ENCODE assay signal across 8 mouse cellular contexts in the genomic region with DNA sequence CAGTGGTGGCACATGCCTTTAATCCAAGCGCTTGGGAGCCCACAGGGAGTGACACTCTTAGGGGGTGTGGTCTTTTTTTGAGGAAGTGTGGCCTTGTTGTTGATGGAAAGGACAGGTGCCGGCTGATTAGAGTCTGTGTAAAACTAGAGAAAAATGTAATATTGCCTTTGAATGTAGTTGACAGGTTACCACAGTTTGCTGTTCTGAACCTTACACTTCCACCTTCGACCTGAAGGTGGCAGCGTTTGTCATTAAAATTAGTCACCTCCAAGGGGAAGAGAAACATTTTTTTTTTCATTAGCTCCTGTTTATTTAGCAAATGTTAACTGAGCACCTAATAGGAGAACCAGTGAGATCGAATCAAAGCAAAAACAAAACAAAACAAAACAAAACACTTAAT. TPM values are rescaled to one million over a fixed set of nuclear protein-coding genes. Genes with fewer than 3 reads are reported as not detected.
DNase-seq lines count a peak whose midpoint lies in the region; ATAC-seq and TF ChIP-seq lines count a peak whose summit lies in the region.

No protein-coding gene starts in this region.

- no peak overlapping the region for H3K9ac ChIP-seq in intestine, embryonic 14.5 days (ENCODE audit: low read length)
- no peak overlapping the region for H3K9ac ChIP-seq in intestine, embryonic 15.5 days
- no peak overlapping the region for H3K9ac ChIP-seq in heart, postnatal 0 days (replicated peaks; ENCODE audit: low read depth, low read length)

- WGBS in intestine, embryonic 14.5 days: 31% methylated on average over 5 of the region's 5 CpGs
- 27% methylated on average over 5 of the region's 5 CpGs for WGBS in intestine, embryonic 15.5 days
- WGBS in heart, postnatal 0 days: 20% methylated on average over 5 of the region's 5 CpGs

- DNase-seq in intestine, embryonic 14.5 days (ENCODE audit: low spot score): peak; percentile 90
- DNase-seq in G1E (ENCODE audit: low spot score): peak; percentile 27
- DNase-seq in cerebellum, adult 18-20 months: peak; percentile 76 to 86
- DNase-seq in heart, postnatal 0 days (ENCODE audit: low spot score): peak; percentile 81
- peak; percentile 58 to 69 for DNase-seq in left cerebral cortex, postnatal 10 days (ENCODE audit: extremely low spot score in 1 of 2, low spot score in 2 of 2)
- DNase-seq in thymus, postnatal 25 days: peak; percentile 84

- H3K4me1 ChIP-seq in intestine, embryonic 14.5 days (replicated peaks; ENCODE audit: control insufficient read depth, insufficient read depth, low read length): peaks cover 11% of the 10 kb centered on the region; the same call in 1 of the 2 replicates
- 0 out of 2 replicates have a peak, but pooled peaks cover 2% of the 10 kb centered on the region for H3K4me1 ChIP-seq in intestine, embryonic 15.5 days (replicated peaks)
- peaks cover 48% of the 10 kb centered on the region for H3K4me1 ChIP-seq in G1E (ENCODE audit: insufficient read depth, low read depth, low read length)
- 0 out of 2 replicates have a peak, but pooled peaks cover 5% of the 10 kb centered on the region for H3K4me1 ChIP-seq in heart, postnatal 0 days (ENCODE audit: control insufficient read depth, insufficient read depth)

- intact Hi-C loops in left cerebral cortex, postnatal 10 days (cut with DNase I): loop anchor here (1.0 kb wide), 1 partner anchor 76 kb away; no protein-coding TSS in a partner anchor

- H3K4me2 ChIP-seq in intestine, embryonic 14.5 days (ENCODE audit: low read length): no peak overlapping the region
- H3K4me2 ChIP-seq in intestine, embryonic 15.5 days (replicated peaks): no peak overlapping the region
- H3K4me2 ChIP-seq in heart, postnatal 0 days (ENCODE audit: low read depth, low read length): no peak overlapping the region

- H3K9me3 ChIP-seq in intestine, embryonic 14.5 days (ENCODE audit: control insufficient read depth, low read length): no peaks in the 10 kb centered on the region
- H3K9me3 ChIP-seq in intestine, embryonic 15.5 days: no peaks in the 10 kb centered on the region
- H3K9me3 ChIP-seq in G1E (replicated peaks): no peaks in the 10 kb centered on the region
- H3K9me3 ChIP-seq in heart, postnatal 0 days (replicated peaks; ENCODE audit: control insufficient read depth, low read length): no peaks in the 10 kb centered on the region

- TF ChIP-seq CTCF in G1E (IDR thresholded peaks at IDR 0.05; ENCODE audit: low read depth, low read length): 0 out of 2 replicates have a peak, but pooled peaks have one; percentile 26
- TF ChIP-seq CTCF in heart, postnatal 0 days (IDR thresholded peaks at IDR 0.05; ENCODE audit: low read depth): peak; percentile 83

- H3K36me3 ChIP-seq in intestine, embryonic 14.5 days (ENCODE audit: control insufficient read depth, insufficient read depth, low read length): no peaks in the 10 kb centered on the region
- H3K36me3 ChIP-seq in intestine, embryonic 15.5 days: no peaks in the 10 kb centered on the region
- H3K36me3 ChIP-seq in G1E (replicated peaks): no peaks in the 10 kb centered on the region
- no peaks in the 10 kb centered on the region for H3K36me3 ChIP-seq in heart, postnatal 0 days (replicated peaks; ENCODE audit: control insufficient read depth, insufficient read depth, low read length)

- no peak overlapping the region for H3K4me3 ChIP-seq in intestine, embryonic 14.5 days (ENCODE audit: low read depth, low read length)
- H3K4me3 ChIP-seq in intestine, embryonic 15.5 days (replicated peaks): no peak overlapping the region
- H3K4me3 ChIP-seq in G1E (ENCODE audit: low read depth, low read length): no peak overlapping the region
- no peak overlapping the region for H3K4me3 ChIP-seq in heart, postnatal 0 days (ENCODE audit: low read depth, low read length)

- no peak overlapping the region for H3K27ac ChIP-seq in intestine, embryonic 14.5 days (ENCODE audit: low read depth)
- no peak overlapping the region for H3K27ac ChIP-seq in intestine, embryonic 15.5 days
- H3K27ac ChIP-seq in heart, postnatal 0 days (ENCODE audit: low read depth): no peak overlapping the region

- no peaks in the 10 kb centered on the region for H3K27me3 ChIP-seq in intestine, embryonic 14.5 days (replicated peaks; ENCODE audit: control insufficient read depth, insufficient read depth, low read length)
- no peaks in the 10 kb centered on the region for H3K27me3 ChIP-seq in intestine, embryonic 15.5 days (replicated peaks)
- H3K27me3 ChIP-seq in G1E (ENCODE audit: insufficient read depth, low read length): peaks cover 3% of the 10 kb centered on the region; the same call in 1 of the 2 replicates
- H3K27me3 ChIP-seq in heart, postnatal 0 days (ENCODE audit: control insufficient read depth, insufficient read depth, low read length): no peaks in the 10 kb centered on the region

- TF ChIP-seq EP300 in heart, postnatal 0 days (IDR thresholded peaks at IDR 0.05; ENCODE audit: low read depth): no peak

- ATAC-seq in intestine, embryonic 14.5 days (replicated peaks; ENCODE audit: low FRiP score, low TSS enrichment, low read depth): no peak
- no peak for ATAC-seq in intestine, embryonic 15.5 days
- ATAC-seq in G1E (ENCODE audit: extremely low read depth, insufficient number of reproducible peaks, low FRiP score, poor library complexity, severe bottlenecking): no peak
- ATAC-seq in heart, postnatal 0 days (ENCODE audit: insufficient read depth, low read depth): no peak
- ATAC-seq in neutrophil, adult 5-6 weeks (ENCODE audit: extremely low read depth, insufficient number of reproducible peaks, low FRiP score, poor library complexity, severe bottlenecking): peak; percentile 37

RNA-seq across cellular contexts. Expression of gene Tctn1, which starts 3.6 kb away (rescaled TPM):
- polyA plus RNA-seq in intestine, embryonic 14.5 days (2014; fragmentation: Nextera tagmentation; extraction: Ambion mirVana): 4.2 and 4.4 TPM in 2 replicates
- polyA plus RNA-seq in intestine, embryonic 15.5 days (2015; fragmentation: Nextera tagmentation; extraction: Ambion mirVana): 3.0 and 3.2 TPM in 2 replicates
- total RNA-seq in G1E (2014; fragmentation: Nextera tagmentation) (10.2 and 10.9 TPM in 2 replicates), G1E (2017) (5.0 and 6.3 TPM in 2 replicates)
- 12.0 TPM in 2 replicates for polyA plus RNA-seq in G1E (2012)
- 5.7 and 21.6 TPM in 2 replicates for total RNA-seq in heart, postnatal 0 days (2014; rRNA removed; ENCODE audit: low replicate concordance)
- 2.3 TPM in 2 replicates for polyA plus RNA-seq in heart, postnatal 0 days (2015; fragmentation: Nextera tagmentation; extraction: Ambion mirVana)
- total RNA-seq in left cerebral cortex, postnatal 10 days (2021): 10 to 100 TPM; 13.1 to 15.6 TPM
- total RNA-seq in neutrophil, adult 5-6 weeks (2017): 27.6 and 39.9 TPM in 2 replicates

RNA-seq across cellular contexts. Expression of gene Pptc7, which starts 16.3 kb away (rescaled TPM):
- 10.2 and 10.8 TPM in 2 replicates for polyA plus RNA-seq in intestine, embryonic 14.5 days (2014; fragmentation: Nextera tagmentation; extraction: Ambion mirVana)
- polyA plus RNA-seq in intestine, embryonic 15.5 days (2015; fragmentation: Nextera tagmentation; extraction: Ambion mirVana): 10.4 and 11.0 TPM in 2 replicates
- 11.3 and 12.5 TPM in 2 replicates for total RNA-seq in G1E (2014; fragmentation: Nextera tagmentation)
- total RNA-seq in G1E (2017): 15.3 and 16.7 TPM in 2 replicates
- polyA plus RNA-seq in G1E (2012): 10.6 and 11.4 TPM in 2 replicates
- 33.9 and 40.3 TPM in 2 replicates for total RNA-seq in heart, postnatal 0 days (2014; rRNA removed; ENCODE audit: low replicate concordance)
- polyA plus RNA-seq in heart, postnatal 0 days (2015; fragmentation: Nextera tagmentation; extraction: Ambion mirVana): 16.8 and 20.5 TPM in 2 replicates
- 10 to 100 TPM; 22.8 to 24.1 TPM for total RNA-seq in left cerebral cortex, postnatal 10 days (2021)
- 43.0 and 46.2 TPM in 2 replicates for total RNA-seq in neutrophil, adult 5-6 weeks (2017)

Comparison
In these comparisons a context has a peak if more than half of its experiments do, and no peak if none do; other contexts are left out.
1. DNase-seq: peak in every context shown above with its lines; median percentile 90 in intestine, embryonic 14.5 days; 84 in thymus, postnatal 25 days; 81 in cerebellum, adult 18-20 months; 81 in heart, postnatal 0 days; 64 in left cerebral cortex, postnatal 10 days; 27 in G1E.